Mouse (Mus musculus): ENCODE measurements at regions not wholly inside any gene's neighbourhood (a gene's known extent, or its start where the extent isn't known, plus 50 kb on each side); places are given as distances from the start of the nearest gene placed in this dataset.

DNA sequence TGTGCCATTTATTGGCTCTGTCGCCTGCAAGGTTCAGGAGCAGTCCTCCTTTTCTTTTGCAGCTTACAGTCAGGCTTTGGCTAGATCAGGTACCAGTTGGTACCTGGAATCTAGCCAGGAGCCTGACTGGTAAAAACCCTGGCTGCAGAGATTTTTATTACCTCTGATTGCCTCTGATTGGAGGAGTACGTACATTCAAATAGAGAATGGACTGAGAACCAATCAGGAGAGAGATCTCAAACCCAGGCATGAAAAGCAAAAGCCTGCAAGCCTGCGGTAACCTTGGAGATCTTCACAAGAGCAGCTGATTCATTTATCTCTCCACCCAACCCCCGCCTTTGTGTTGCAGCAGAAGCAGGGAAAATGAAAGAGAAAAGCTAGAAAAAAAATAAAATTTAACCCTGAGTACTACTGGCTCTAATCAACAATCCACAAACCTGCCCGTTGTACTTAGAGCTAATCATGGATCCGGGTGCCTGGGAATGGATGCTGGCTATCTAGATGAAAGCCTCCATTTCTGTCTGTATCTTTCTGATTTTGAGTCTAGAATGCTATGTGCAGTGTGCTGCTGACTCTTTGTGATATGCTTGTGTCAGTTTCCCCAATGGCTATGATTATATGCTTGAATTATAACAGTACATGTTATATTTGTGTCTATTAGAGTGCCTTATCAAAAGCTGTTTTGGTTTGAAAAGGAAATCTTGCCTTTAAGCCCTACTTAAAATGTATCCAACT lies 406.2 kb upstream of the Ndn start:
- Histone ChIP-seq H3K27ac (ENCODE audit: insufficient read depth, low read length) (peak overlapping the region; percentile 91), H3K4me3 (ENCODE audit: insufficient read depth, low read length) (no peak overlapping the region), H3K4me1 (ENCODE audit: control insufficient read depth, insufficient read depth, low read length) (peaks cover 1% of the 10 kb centered on the region; the same call in 1 of the 2 replicates)
- no peak; the same call in 1 of the 2 replicates for TF ChIP-seq POLR2A (IDR thresholded peaks at IDR 0.05; ENCODE audit: extremely low read depth, insufficient read depth, low read length)
- no peak for TF ChIP-seq CTCF (IDR thresholded peaks at IDR 0.05; ENCODE audit: extremely low read depth, insufficient read depth, low read length)

DNA sequence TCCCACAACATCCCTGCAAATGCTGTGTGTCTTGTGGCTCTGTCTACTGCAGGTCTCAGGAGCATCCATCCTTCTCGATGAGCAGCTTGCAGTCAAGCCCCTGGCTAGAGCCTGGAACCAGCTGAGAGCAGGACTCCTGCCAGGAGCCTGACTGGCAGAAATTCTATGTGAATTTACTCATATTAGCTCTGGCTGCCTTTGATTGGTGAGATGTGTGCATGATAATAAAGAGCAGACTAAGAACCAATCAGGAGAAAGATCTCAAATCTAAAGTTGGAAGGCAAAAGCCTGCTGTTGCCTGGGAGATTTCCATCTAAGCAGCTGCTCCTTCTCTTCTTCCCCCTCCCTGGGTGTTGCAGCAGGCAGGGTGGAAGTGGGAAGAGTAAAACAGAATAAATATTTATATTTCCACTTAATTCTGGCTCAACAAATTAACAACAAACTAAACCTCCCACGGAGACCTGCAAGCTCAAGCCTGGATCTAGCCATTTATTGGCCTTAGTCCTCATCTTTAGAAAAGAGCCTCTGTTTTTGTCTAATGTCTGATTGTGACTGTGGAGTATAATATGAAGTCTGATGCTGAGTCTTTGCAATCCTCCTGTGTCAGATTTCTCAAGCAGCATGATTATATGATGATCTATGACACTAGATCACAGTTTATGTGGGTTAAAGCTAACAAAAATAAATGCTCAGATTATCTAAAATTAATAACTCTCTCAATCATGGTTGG lies 364.0 kb upstream of the Ndn start:
- TF ChIP-seq CTCF (IDR thresholded peaks at IDR 0.05; ENCODE audit: extremely low read depth, insufficient read depth, low read length) (no peak), POLR2A (IDR thresholded peaks at IDR 0.05; ENCODE audit: extremely low read depth, insufficient read depth, low read length) (peak; percentile 98)
- peak overlapping the region; percentile 86; the same call in 1 of the 2 replicates for H3K27ac ChIP-seq (ENCODE audit: insufficient read depth, low read length)

DNA sequence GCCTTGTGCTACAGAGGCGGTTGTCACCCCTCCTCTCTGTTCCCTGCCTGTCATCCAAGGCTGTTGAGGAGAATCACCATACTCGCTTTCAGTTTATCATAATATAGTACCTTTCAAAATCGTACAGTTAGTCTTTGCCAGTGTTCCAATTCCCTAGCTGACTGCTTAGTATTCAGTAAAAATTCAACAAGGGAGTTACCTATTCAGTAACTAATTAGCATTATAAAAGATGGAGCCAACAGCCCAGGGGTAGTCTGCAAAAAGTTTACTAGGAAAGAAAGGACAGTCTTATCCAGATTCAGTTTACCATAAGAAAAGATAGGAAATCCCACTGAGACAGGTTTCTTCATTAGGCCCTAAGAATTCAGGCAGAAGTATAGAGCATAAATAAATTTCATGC lies 319.7 kb upstream of the Ndn start:
- Histone ChIP-seq H3K27ac (ENCODE audit: insufficient read depth, low read length) (no peak overlapping the region), H3K4me1 (ENCODE audit: control insufficient read depth, insufficient read depth, low read length) (no peaks in the 10 kb centered on the region), H3K4me3 (ENCODE audit: insufficient read depth, low read length) (no peak overlapping the region)
- no peak for TF ChIP-seq POLR2A (IDR thresholded peaks at IDR 0.05; ENCODE audit: extremely low read depth, insufficient read depth, low read length)
- TF ChIP-seq CTCF (IDR thresholded peaks at IDR 0.05; ENCODE audit: extremely low read depth, insufficient read depth, low read length), result no peak

More for the DNA sequence above, 364.0 kb upstream of the Ndn start:
- no peaks in the 10 kb centered on the region for H3K4me1 ChIP-seq (ENCODE audit: control insufficient read depth, insufficient read depth, low read length)
- H3K4me3 ChIP-seq (ENCODE audit: insufficient read depth, low read length), result peak overlapping the region; percentile 66

DNA sequence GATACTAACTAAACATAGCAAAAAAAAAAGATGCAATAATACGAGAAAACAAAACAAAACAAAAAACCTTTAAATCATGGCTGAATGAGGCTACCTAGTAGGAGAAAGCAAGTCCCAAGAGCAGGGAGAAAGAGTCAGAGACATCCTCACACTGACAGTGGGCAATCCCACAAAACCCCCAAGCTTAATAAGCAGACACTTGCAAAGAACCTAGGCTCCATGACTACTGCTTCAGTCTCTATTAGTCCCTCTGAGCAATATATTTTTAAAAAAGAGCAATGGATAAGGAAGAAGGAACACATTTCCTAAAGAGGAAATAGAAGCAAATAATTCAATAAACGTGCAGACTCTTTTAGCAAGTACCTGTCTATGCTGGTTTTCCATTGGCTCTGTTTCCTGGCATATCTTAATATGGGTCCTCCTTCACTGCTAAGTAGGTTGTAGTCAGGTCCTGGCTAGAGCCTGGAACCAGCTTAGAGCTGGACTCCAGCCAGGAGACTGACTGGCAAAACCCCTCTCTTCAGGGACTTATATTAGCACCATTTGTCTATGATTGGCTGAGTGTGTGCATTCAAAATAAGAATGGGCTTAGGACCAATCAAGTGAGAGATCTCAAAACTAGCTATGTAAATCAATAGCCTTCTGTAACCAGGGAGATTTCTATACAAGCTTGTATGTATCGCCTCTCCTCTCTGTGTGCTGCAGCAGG lies 300.5 kb upstream of the Ndn start:
- no peak for TF ChIP-seq CTCF (IDR thresholded peaks at IDR 0.05; ENCODE audit: extremely low read depth, insufficient read depth, low read length)
- no peak for TF ChIP-seq POLR2A (IDR thresholded peaks at IDR 0.05; ENCODE audit: extremely low read depth, insufficient read depth, low read length)
- H3K4me3 ChIP-seq (ENCODE audit: insufficient read depth, low read length), result no peak overlapping the region
- no peak overlapping the region for H3K27ac ChIP-seq (ENCODE audit: insufficient read depth, low read length)

DNA sequence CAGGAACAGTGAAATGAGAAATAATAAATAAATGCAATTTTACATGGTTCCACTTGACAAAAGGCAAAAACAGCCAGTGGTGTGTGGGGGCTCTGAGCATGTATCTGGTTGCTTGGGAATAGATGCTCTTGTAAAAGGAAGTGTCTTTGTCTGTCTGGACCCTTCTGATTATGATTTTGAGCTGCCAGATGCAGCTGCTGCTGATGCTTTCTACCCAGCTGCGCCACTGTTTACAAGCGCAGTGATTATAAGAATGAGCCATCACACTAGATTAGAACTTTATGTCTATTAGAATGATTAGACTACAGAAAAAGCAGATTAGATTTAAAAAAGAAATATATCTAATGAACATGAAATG lies 299.9 kb upstream of the Ndn start:
- TF ChIP-seq POLR2A (IDR thresholded peaks at IDR 0.05; ENCODE audit: extremely low read depth, insufficient read depth, low read length), result no peak
- TF ChIP-seq CTCF (IDR thresholded peaks at IDR 0.05; ENCODE audit: extremely low read depth, insufficient read depth, low read length), result no peak
- Histone ChIP-seq H3K4me3 (ENCODE audit: insufficient read depth, low read length) (no peak overlapping the region), H3K27ac (ENCODE audit: insufficient read depth, low read length) (no peak overlapping the region), H3K4me1 (ENCODE audit: control insufficient read depth, insufficient read depth, low read length) (no peaks in the 10 kb centered on the region)

More for the DNA sequence above, 300.5 kb upstream of the Ndn start:
- no peaks in the 10 kb centered on the region for H3K4me1 ChIP-seq (ENCODE audit: control insufficient read depth, insufficient read depth, low read length)

DNA sequence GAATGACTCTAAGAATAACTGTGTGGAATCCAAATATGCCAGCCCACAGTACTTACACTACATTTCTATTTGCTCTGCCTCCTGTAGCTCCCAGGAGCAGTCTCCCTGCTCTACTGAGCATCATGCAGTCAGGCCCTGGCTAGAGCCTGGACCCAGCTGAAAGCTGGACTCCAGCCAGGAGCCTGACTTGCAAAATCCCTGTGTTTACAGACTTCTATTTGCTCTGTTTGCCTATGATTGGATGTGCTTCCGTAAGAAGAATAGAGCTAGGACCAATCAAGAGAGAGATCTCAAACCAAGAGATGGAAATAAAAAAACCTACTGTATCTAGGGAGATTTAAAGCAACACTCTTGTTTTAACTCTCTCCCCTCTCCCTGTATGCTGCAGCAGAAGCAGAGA lies 267.8 kb upstream of the Ndn start:
- no peak for TF ChIP-seq POLR2A (IDR thresholded peaks at IDR 0.05; ENCODE audit: extremely low read depth, insufficient read depth, low read length)
- no peak for TF ChIP-seq CTCF (IDR thresholded peaks at IDR 0.05; ENCODE audit: extremely low read depth, insufficient read depth, low read length)

DNA sequence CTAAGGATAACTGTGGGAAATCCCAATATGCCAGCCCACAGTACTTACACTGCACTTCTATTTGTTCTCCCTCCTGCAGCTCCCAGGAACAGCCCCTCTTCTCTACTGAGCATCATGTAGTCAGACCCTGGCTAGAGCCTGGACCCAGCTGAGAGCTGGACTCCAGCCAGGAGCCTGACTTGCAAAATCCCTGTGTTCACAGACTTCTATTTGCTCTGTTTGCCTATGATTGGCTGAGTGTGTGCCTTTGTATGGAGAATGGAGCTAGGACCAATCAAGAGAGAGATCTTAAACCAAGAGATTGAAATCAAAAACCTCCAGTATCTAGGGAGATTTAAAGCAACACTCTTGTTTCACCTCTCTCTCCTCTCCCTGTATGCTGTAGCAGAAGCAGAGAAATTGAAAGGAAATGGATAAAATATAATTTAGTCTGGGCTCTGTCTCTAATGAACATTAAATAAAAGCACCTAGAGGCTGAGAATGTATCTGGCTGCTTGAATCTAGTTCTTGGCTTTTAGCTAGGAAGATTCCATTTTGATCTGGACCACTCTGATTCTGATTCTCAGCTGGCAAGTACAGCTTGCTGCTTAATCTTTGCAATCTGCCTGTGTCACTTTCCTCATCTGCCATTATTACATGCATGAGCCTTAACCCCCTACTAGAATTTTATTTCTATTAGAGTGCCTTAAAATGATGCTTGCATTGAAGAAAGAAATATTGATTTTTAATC lies 261.1 kb upstream of the Ndn start:
- no peak overlapping the region for H3K27ac ChIP-seq (ENCODE audit: insufficient read depth, low read length)
- H3K4me3 ChIP-seq (ENCODE audit: insufficient read depth, low read length), result no peak overlapping the region
- TF ChIP-seq CTCF (IDR thresholded peaks at IDR 0.05; ENCODE audit: extremely low read depth, insufficient read depth, low read length) (no peak), POLR2A (IDR thresholded peaks at IDR 0.05; ENCODE audit: extremely low read depth, insufficient read depth, low read length) (no peak)

More for the DNA sequence above, 267.8 kb upstream of the Ndn start:
- H3K27ac ChIP-seq (ENCODE audit: insufficient read depth, low read length), result no peak overlapping the region
- H3K4me1 ChIP-seq (ENCODE audit: control insufficient read depth, insufficient read depth, low read length), result no peaks in the 10 kb centered on the region
- H3K4me3 ChIP-seq (ENCODE audit: insufficient read depth, low read length), result no peak overlapping the region

More for the DNA sequence above, 261.1 kb upstream of the Ndn start:
- no peaks in the 10 kb centered on the region for H3K4me1 ChIP-seq (ENCODE audit: control insufficient read depth, insufficient read depth, low read length)
